Mouse (Mus musculus) cortical plate, adult 2 months (tissue): Measurements from ENCODE around the gene Lpin2.

Experiments
- CTCF ChIP-seq: fragments of 200-500 bp; IDR thresholded peaks from 2 replicates; pipeline ENCODE4 v1.5.1; 2011; ENCODE audit warnings: mild to moderate bottlenecking, control low read depth, low read length; ENCODE audit not compliant: insufficient read depth; ENCODE audit errors: extremely low read depth
- POLR2A ChIP-seq: fragments of 200-500 bp; IDR thresholded peaks from 2 replicates; pipeline ENCODE4 v1.6.1; 2011; ENCODE audit warnings: mild to moderate bottlenecking, low read length, control low read depth; ENCODE audit not compliant: insufficient read depth; ENCODE audit errors: extremely low read depth

DNA sequence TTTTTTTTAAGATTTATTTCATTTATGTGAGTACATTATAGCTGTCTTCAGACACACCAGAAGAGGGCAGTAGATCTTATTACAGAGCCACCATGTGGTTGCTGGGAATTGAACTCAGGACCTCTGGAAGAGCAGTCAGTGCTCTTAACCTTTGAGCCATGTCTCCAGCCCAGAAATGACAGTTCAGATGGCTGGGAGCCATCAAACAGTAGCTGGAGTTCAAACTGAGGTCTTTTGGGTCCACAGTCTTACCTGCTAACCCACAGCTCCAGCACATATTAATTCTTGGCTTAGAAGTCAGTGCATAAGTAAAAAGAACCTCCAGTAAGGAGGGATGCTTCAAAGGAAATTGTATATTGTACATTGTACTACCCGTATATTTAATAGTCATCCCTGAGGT lies 26.6 kb downstream of the Lpin2 start:
- TF ChIP-seq CTCF: no peak
- TF ChIP-seq POLR2A: no peak
